Mouse (Mus musculus) myocyte (in vitro differentiated cells): ENCODE data around the gene Slc35a2.

Experiments used
- TCF12 ChIP-seq: IDR thresholded peaks from one replicate; pipeline ENCODE4 v1.6.1; 2011; ENCODE audit warnings: mild to moderate bottlenecking, control low read depth; ENCODE audit not compliant: poor library complexity, insufficient read depth, severe bottlenecking
- USF1 ChIP-seq: IDR thresholded peaks from one replicate; pipeline ENCODE4 v1.6.1; 2011; ENCODE audit warnings: low read depth, mild to moderate bottlenecking, control low read depth, moderate library complexity

DNA sequence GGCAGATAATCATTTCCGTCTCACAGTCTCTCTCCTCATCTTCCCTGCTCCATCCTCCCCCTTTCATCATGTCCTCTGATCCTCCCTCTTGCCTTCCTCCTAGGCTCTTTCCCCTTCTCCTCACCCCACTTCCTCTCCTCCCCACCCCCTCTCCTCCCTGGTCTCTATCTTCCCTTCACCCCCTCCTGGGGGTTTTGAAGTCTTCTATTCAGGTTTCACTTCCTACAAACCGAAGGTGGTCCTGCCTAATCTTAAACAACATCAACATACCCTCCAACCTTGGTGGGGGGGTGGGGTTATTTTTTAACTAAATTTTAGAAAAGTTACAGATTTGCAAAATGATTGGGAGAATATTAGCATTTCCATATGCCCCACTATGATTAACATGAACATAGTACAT is 15.3 kb upstream of the Slc35a2 start:
- TF ChIP-seq USF1, result no peak
- TF ChIP-seq TCF12, result no peak
